Mouse (Mus musculus): ENCODE measurements around the gene Pcsk5. TPM values are rescaled to one million over a fixed set of nuclear protein-coding genes. Genes with fewer than 3 reads are reported as not detected.

Pcsk5 gene
- polyA plus RNA-seq, 1 experiment from 2014 or later, result 14.3 TPM

DNA sequence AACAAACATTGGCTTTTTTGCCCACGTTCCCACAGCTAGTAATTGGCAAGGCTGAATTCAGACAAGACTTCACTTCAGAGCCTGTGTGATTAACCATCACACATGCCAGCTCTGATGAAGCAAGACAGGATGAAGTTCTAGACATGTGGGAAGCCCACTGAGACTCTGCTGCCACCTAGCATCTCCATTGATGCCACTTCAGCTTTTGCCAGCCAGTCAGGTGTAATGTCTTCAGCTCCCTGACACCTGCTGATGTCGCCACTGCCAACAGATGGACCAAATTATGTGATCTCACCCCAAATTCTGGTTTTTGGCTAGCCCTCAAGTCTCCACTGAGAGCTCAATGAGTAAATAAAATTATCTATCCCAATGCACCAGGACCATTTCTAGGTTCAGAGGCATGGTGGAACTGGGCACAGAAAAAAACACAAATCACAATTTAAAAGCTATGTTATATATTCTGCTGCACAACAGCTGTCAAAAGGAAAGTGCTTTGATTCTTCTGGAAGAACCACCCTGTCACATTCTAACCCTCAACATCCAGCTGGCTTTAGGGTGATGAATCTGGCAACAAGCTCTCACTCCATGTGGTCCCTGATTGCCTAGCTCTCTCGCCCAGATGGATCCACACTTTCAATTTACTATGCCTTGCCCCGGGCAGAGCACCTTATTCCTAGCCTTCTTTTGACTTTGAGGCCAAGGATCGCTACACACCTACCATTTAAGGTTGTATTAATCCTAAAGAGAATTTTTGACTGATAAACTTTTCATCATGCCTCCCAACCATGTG lies 67.6 kb downstream of the Pcsk5 start:
- H3K9me3 ChIP-seq, result no peaks in the 10 kb centered on the region
- H3K36me3 ChIP-seq (replicated peaks), result no peaks in the 10 kb centered on the region; the same call in 1 of the 2 replicates
- no peak overlapping the region for H3K4me3 ChIP-seq
- H3K4me1 ChIP-seq, result peaks cover 6% of the 10 kb centered on the region; the same call in 1 of the 2 replicates
- H3K27ac ChIP-seq (replicated peaks), result no peak overlapping the region
- H3K27me3 ChIP-seq (replicated peaks; ENCODE audit: low read depth, poor library complexity, severe bottlenecking), result no peaks in the 10 kb centered on the region
- no peak for DNase-seq (ENCODE audit: low spot score)
- WGBS, result 82% methylated on average over 5 of the region's 5 CpGs

GRCm38 (mm10) chr19:17765001-17765400 lies 72.4 kb downstream of the Pcsk5 start:
- no peaks in the 10 kb centered on the region for H3K4me1 ChIP-seq
- WGBS, result 85% methylated on average over 2 of the region's 2 CpGs
- no peak for DNase-seq (ENCODE audit: low spot score)
- no peak overlapping the region for H3K4me3 ChIP-seq
- H3K27me3 ChIP-seq (replicated peaks; ENCODE audit: low read depth, poor library complexity, severe bottlenecking), result no peaks in the 10 kb centered on the region
- H3K9me3 ChIP-seq, result no peaks in the 10 kb centered on the region
- H3K27ac ChIP-seq (replicated peaks), result no peak overlapping the region
- no peaks in the 10 kb centered on the region for H3K36me3 ChIP-seq (replicated peaks)

- Histone ChIP-seq H3K27ac (replicated peaks) (no peak overlapping the region), H3K36me3 (replicated peaks) (no peaks in the 10 kb centered on the region), H3K4me1 (no peaks in the 10 kb centered on the region), H3K27me3 (replicated peaks; ENCODE audit: low read depth, poor library complexity, severe bottlenecking) (no peaks in the 10 kb centered on the region), H3K4me3 (no peak overlapping the region), H3K9me3 (no peaks in the 10 kb centered on the region)
- no peak for DNase-seq (ENCODE audit: low spot score)
Measured at GRCm38 (mm10) chr19:17762740-17763139, 74.7 kb downstream of the Pcsk5 start.

- Histone ChIP-seq H3K4me3 (no peak overlapping the region), H3K4me1 (no peaks in the 10 kb centered on the region), H3K27me3 (replicated peaks; ENCODE audit: low read depth, poor library complexity, severe bottlenecking) (no peaks in the 10 kb centered on the region), H3K36me3 (replicated peaks) (no peaks in the 10 kb centered on the region), H3K9me3 (no peaks in the 10 kb centered on the region), H3K27ac (replicated peaks) (no peak overlapping the region)
- 83% methylated on average over 5 of the region's 5 CpGs for WGBS
- DNase-seq (ENCODE audit: low spot score), result no peak
Measured at GRCm38 (mm10) chr19:17761678-17762077, 75.8 kb downstream of the Pcsk5 start.

DNA sequence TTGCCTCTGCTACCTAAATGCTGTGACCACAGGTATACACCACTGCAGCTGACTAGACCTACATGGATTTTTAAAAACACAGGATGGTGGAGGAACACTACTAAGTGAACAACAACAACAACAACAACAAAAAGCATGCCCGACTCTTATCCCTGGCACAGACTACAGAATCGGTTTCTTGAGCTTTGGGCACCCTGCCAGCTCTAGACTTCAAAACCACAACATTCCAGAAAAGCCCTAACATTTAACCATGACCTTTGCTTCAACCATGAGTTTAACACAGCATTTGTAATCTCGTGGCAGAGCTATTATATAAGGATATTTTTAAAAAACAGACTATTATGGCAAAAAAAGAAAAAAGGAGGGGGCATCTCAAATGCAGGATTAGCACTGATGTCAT lies 84.6 kb downstream of the Pcsk5 start:
- no peaks in the 10 kb centered on the region for H3K4me1 ChIP-seq
- WGBS, result 84% methylated on average over 3 of the region's 3 CpGs
- peaks cover 10% of the 10 kb centered on the region; the same call in 1 of the 2 replicates for H3K36me3 ChIP-seq (replicated peaks)
- no peak overlapping the region for H3K4me3 ChIP-seq
- no peaks in the 10 kb centered on the region for H3K27me3 ChIP-seq (replicated peaks; ENCODE audit: low read depth, poor library complexity, severe bottlenecking)
- H3K9me3 ChIP-seq, result no peaks in the 10 kb centered on the region
- DNase-seq (ENCODE audit: low spot score), result no peak
- no peak overlapping the region for H3K27ac ChIP-seq (replicated peaks)

- no peaks in the 10 kb centered on the region for H3K27me3 ChIP-seq (replicated peaks; ENCODE audit: low read depth, poor library complexity, severe bottlenecking)
- WGBS, result 87% methylated on average over 3 of the region's 3 CpGs
Measured at GRCm38 (mm10) chr19:17748331-17748730, 89.1 kb downstream of the Pcsk5 start.

DNA sequence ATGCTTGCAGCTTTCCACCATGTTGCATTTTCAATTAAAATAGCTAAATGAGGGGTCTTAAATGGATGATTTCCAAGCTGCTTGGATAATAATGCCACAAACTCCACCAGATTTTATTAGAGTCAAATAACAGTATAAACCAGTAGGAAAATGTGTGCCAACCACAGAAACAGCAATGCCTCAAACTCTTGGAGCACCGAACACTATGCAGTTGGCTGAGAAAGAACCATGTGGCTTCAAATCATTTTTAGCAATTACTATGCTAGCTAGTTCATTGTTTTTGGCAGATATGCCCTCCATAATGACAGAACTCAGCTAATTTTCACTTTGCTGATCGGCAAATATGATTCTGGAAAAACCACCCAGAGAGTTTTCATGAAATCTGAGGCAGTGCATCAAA lies 92.1 kb downstream of the Pcsk5 start:
- Histone ChIP-seq H3K9me3 (no peaks in the 10 kb centered on the region), H3K4me1 (no peaks in the 10 kb centered on the region), H3K27me3 (replicated peaks; ENCODE audit: low read depth, poor library complexity, severe bottlenecking) (no peaks in the 10 kb centered on the region), H3K36me3 (replicated peaks) (no peaks in the 10 kb centered on the region; the same call in 1 of the 2 replicates), H3K27ac (replicated peaks) (no peak overlapping the region), H3K4me3 (no peak overlapping the region)
- 89% methylated on average over 2 of the region's 2 CpGs for WGBS
- DNase-seq (ENCODE audit: low spot score), result no peak

More at GRCm38 (mm10) chr19:17748331-17748730, 89.1 kb downstream of the Pcsk5 start:
- Histone ChIP-seq H3K9me3 (no peaks in the 10 kb centered on the region), H3K4me1 (no peaks in the 10 kb centered on the region), H3K4me3 (no peak overlapping the region), H3K36me3 (replicated peaks) (peaks cover 10% of the 10 kb centered on the region; the same call in 1 of the 2 replicates), H3K27ac (replicated peaks) (no peak overlapping the region)
- no peak for DNase-seq (ENCODE audit: low spot score)

GRCm38 (mm10) chr19:17744474-17745069 lies 92.9 kb downstream of the Pcsk5 start:
- DNase-seq (ENCODE audit: low spot score), result no peak
- no peaks in the 10 kb centered on the region for H3K4me1 ChIP-seq
- no peaks in the 10 kb centered on the region for H3K27me3 ChIP-seq (replicated peaks; ENCODE audit: low read depth, poor library complexity, severe bottlenecking)
- H3K27ac ChIP-seq (replicated peaks), result no peak overlapping the region
- no peaks in the 10 kb centered on the region for H3K36me3 ChIP-seq (replicated peaks)
- WGBS, result 89% methylated on average over 8 of the region's 8 CpGs
- H3K9me3 ChIP-seq, result no peaks in the 10 kb centered on the region
- H3K4me3 ChIP-seq, result no peak overlapping the region

GRCm38 (mm10) chr19:17741465-17741864 lies 96.0 kb downstream of the Pcsk5 start:
- H3K36me3 ChIP-seq (replicated peaks), result no peaks in the 10 kb centered on the region
- no peaks in the 10 kb centered on the region for H3K27me3 ChIP-seq (replicated peaks; ENCODE audit: low read depth, poor library complexity, severe bottlenecking)
- DNase-seq (ENCODE audit: low spot score), result no peak
- H3K9me3 ChIP-seq, result no peaks in the 10 kb centered on the region
- H3K27ac ChIP-seq (replicated peaks), result no peak overlapping the region
- no peak overlapping the region for H3K4me3 ChIP-seq
- 38% methylated on average over 1 of the region's 1 CpGs for WGBS
- H3K4me1 ChIP-seq, result no peaks in the 10 kb centered on the region

GRCm38 (mm10) chr19:17732676-17733277 lies 104.7 kb downstream of the Pcsk5 start:
- no peaks in the 10 kb centered on the region for H3K27me3 ChIP-seq (replicated peaks; ENCODE audit: low read depth, poor library complexity, severe bottlenecking)
- no peak for DNase-seq (ENCODE audit: low spot score)
- no peak overlapping the region for H3K27ac ChIP-seq (replicated peaks)
- no peak overlapping the region for H3K4me3 ChIP-seq
- no peaks in the 10 kb centered on the region for H3K4me1 ChIP-seq
- no peaks in the 10 kb centered on the region; the same call in 1 of the 2 replicates for H3K36me3 ChIP-seq (replicated peaks)
- H3K9me3 ChIP-seq, result no peaks in the 10 kb centered on the region

DNA sequence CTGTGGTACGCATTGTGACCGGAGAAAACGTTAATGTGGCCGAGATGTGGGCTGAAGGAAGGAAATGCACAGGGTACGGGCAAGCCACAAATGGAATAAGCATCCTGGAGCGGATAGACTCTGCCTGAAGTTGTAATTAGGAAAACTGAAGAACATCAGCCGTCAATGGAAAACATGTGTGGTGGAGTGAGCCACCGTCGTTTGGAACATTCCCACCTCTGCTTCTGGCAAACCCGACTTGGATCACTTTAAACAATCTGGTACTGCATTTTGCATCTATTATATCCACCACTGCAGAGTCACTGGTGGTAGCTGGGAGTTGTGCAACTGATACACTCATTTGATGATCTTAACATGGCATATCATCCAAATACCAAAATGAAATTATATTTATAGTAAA lies 120.4 kb downstream of the Pcsk5 start:
- Histone ChIP-seq H3K27me3 (replicated peaks; ENCODE audit: low read depth, poor library complexity, severe bottlenecking) (no peaks in the 10 kb centered on the region), H3K9me3 (no peaks in the 10 kb centered on the region), H3K36me3 (replicated peaks) (no peaks in the 10 kb centered on the region), H3K27ac (replicated peaks) (no peak overlapping the region), H3K4me3 (no peak overlapping the region), H3K4me1 (peaks cover 12% of the 10 kb centered on the region; the same call in 1 of the 2 replicates)
- peak; percentile 22 for DNase-seq (ENCODE audit: low spot score)
- WGBS, result 50% methylated on average over 10 of the region's 10 CpGs

DNA sequence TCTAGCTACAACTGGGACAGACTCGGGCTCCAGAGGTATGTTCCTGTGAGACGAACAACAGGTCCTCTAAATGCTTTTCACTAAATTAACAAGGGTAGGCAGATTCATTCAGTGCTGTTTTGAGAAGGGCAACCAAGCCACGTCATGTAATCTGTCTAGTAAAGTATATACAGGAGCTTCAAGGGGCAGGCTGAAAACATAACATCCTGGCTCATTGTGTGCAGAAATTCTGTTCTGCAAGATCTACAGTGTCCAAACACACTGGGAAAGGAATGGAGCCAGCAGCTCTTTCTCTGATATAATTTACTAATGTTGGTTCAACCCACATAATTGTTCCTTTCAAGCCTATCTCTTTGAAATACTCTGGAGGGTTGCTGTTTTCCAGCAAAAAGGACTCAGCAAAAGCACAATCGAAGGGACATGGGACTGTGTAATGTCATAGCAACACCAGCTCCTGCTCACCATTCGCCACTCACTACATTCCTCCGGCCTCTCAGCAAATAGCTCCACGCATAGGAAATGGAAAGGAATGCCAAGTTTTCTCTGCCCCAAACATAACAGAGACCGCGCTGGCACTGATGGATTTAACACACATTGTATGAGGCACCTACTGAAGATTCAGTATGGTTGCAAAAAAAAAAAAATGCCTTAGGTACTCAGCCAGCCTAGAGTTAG lies 122.0 kb downstream of the Pcsk5 start:
- Histone ChIP-seq H3K27ac (replicated peaks) (no peak overlapping the region), H3K9me3 (no peaks in the 10 kb centered on the region), H3K4me3 (no peak overlapping the region), H3K36me3 (replicated peaks) (peaks cover 15% of the 10 kb centered on the region), H3K4me1 (peaks cover 12% of the 10 kb centered on the region; the same call in 1 of the 2 replicates), H3K27me3 (replicated peaks; ENCODE audit: low read depth, poor library complexity, severe bottlenecking) (no peaks in the 10 kb centered on the region)
- DNase-seq (ENCODE audit: low spot score), result peak; percentile 24
- 82% methylated on average over 9 of the region's 9 CpGs for WGBS
